Mouse (Mus musculus): ENCODE results near the gene Ndufb5. TPM values are rescaled to one million over a fixed set of nuclear protein-coding genes. Genes with fewer than 3 reads are reported as not detected.

Ndufb5 gene
- polyA plus RNA-seq (2017; shearing (Covaris generic)): 113 TPM

DNA sequence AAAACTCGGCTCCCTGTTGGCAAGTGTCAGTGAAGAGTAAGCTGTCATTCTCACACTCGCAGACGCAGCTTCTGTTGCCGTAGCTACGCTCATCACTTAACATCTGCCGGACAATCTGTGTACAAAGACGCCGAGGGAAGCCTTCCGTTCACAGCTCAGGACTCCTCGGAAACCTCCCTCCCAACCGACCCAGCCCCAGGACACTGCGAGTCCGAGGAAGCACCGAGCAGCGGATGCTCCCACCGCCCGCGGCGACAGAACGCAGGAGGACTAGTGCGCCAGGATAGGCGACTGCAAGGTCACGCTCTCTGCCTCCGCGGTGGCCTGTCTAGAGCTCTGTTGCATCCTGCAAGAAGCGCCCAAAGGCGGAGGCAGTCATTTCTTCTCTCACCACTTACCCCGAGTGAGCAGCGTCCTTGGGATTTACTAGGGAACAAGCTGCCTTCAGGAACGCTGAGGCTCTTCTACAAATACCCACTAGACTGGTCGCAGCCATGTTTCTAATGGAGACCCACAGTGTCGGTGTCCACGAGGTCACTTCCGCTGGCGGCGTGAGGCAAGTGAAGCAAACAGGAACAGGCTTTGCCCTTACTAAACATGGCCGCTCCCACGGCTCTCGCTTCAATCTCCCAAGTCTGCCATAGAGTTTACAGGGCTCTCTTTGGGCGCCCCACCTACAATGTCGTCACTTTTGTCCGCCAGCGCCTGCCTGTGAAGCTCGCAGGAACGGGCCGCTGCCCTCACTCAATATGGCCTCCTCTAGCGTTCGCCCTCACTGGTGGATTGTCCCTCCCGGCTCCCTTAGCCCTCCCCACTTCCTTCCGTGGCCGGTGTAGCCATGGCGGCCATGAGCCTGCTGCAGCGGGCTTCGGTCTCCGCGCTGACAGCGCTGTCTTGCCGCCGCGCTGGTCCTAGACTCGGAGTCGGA is at the start of gene Ndufb5:
TSS of gene Ndufb5 (plus strand) at position 747 of the 928 bp plus-strand sequence.

DNA sequence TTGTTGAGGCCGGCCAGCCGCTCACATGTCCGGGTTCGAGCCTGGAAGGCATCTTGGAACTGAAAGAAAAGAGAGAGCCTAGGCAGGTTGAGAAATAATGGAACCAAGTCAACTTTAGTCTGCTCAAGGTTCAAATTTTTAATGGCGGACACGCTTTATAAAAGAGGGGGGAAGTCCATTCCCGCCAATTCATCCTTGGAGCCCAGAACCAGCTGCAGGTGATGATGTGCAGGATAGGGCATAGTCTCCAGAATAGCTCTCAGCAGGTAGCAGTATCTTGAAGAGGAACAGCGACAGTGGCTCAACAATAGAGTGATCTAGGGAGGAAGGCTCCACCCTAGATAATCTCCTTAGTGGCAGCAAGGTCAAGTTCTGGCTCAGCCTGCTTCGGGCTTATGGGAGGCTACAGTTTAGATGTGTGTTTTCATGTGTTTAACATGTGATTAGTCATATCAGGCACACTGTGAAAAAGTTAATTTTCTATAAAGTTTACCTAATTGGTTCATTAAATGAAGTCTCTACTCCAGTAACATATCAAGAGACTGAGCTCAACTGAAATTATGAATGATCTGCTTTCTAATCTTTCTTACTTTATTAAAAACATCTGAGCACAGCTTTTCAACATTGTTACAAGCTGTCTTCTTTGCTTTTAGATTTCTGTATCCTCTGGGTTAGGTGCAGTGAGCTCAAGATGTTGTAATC is 31.0 kb upstream of the Ndufb5 start, which contains the start of gene Actl6a:
TSS of gene Actl6a (plus strand) at position 652 of the 702 bp plus-strand sequence.

GRCm38 (mm10) chr3:32737172-32737655 is 424 bp downstream of the Ndufb5 start, which contains the start of gene Mrpl47:
Gene Mrpl47 (minus strand): TSS chr3:32737605.

Other genes starting within 250 kb of the Ndufb5 start
- gene Kcnmb3, start 244.8 kb upstream of the Ndufb5 start, polyA plus RNA-seq (2017; shearing (Covaris generic)): not detected
- gene Zfp639, start 226.7 kb upstream of the Ndufb5 start, polyA plus RNA-seq (2017; shearing (Covaris generic)): 77.1 TPM
- gene Mfn1, start 207.5 kb upstream of the Ndufb5 start, polyA plus RNA-seq (2017; shearing (Covaris generic)): 18.3 TPM
- 1.3 TPM for gene Gnb4, start 120.4 kb upstream of the Ndufb5 start, polyA plus RNA-seq (2017; shearing (Covaris generic))
- gene Actl6a, start 30.7 kb upstream of the Ndufb5 start, polyA plus RNA-seq (2017; shearing (Covaris generic)): 78.7 TPM
- 21.4 TPM for gene Mrpl47, start 615 bp downstream of the Ndufb5 start, polyA plus RNA-seq (2017; shearing (Covaris generic))
- 0.22 TPM for gene Usp13, start 80.6 kb downstream of the Ndufb5 start, polyA plus RNA-seq (2017; shearing (Covaris generic))